Mouse (Mus musculus) ES-Bruce4 (cell line): ENCODE measurements around the gene Taar7e. TPM values are rescaled to one million over a fixed set of nuclear protein-coding genes. Genes with fewer than 3 reads are reported as not detected.
A peak's percentile ranks its signal among the peaks of the same experiment; 100 is the strongest.

Experiments
- H3K27ac ChIP-seq: 2 replicates; pipeline ENCODE4 v1.5.1; 2012; ENCODE audit warnings: low read length, inconsistent platforms; ENCODE audit not compliant: insufficient read depth
- H3K27me3 ChIP-seq: 2 replicates; pipeline ENCODE4 v1.6.1; 2012; ENCODE audit warnings: mild to moderate bottlenecking, low read length, inconsistent platforms; ENCODE audit not compliant: control insufficient read depth, poor library complexity, insufficient read depth, severe bottlenecking
- H3K36me3 ChIP-seq: 2 replicates; pipeline ENCODE4 v1.6.1; 2012; ENCODE audit warnings: inconsistent platforms, mild to moderate bottlenecking, low read length, moderate library complexity; ENCODE audit not compliant: control insufficient read depth, poor library complexity, insufficient read depth, severe bottlenecking
- H3K4me1 ChIP-seq: one replicate; pipeline ENCODE4 v1.8.1; 2011; ENCODE audit warnings: low read length; ENCODE audit not compliant: control insufficient read depth, insufficient read depth
- H3K4me3 ChIP-seq: 2 replicates; pipeline ENCODE4 v1.5.1; 2011; ENCODE audit warnings: low read depth, mild to moderate bottlenecking, low read length
- H3K9ac ChIP-seq: 2 replicates; pipeline ENCODE4 v1.6.1; 2012; ENCODE audit warnings: low read depth, mild to moderate bottlenecking, inconsistent platforms; ENCODE audit not compliant: poor library complexity, severe bottlenecking
- H3K9me3 ChIP-seq: replicated peaks from 2 replicates; pipeline ENCODE4 v1.6.1; 2012; ENCODE audit warnings: mild to moderate bottlenecking, low read length, inconsistent platforms; ENCODE audit not compliant: control insufficient read depth, poor library complexity, insufficient read depth, severe bottlenecking
- CTCF ChIP-seq: IDR thresholded peaks from one replicate; pipeline ENCODE4 v1.8.1; 2011; ENCODE audit warnings: low read depth, low read length
- EP300 ChIP-seq: IDR thresholded peaks from 2 replicates; pipeline ENCODE4 v1.6.1; 2011; ENCODE audit warnings: low read depth, low read length; ENCODE audit not compliant: insufficient read depth
- POLR2A ChIP-seq: IDR thresholded peaks from one replicate; pipeline ENCODE4 v1.8.1; 2011; ENCODE audit warnings: low read length; ENCODE audit not compliant: insufficient read depth
- polyA plus RNA-seq: library from polyadenylated mRNA; stranded (reverse); fragments of >200 nt; gene quantifications from 2 replicates; pipeline ENCODE4 v1.2.4, GENCODE M21; 2011; ENCODE audit warnings: low read depth; ENCODE audit not compliant: missing spikeins, insufficient read depth, insufficient read length

Gene Taar7e
- polyA plus RNA-seq, 1 experiment, result not detected

DNA sequence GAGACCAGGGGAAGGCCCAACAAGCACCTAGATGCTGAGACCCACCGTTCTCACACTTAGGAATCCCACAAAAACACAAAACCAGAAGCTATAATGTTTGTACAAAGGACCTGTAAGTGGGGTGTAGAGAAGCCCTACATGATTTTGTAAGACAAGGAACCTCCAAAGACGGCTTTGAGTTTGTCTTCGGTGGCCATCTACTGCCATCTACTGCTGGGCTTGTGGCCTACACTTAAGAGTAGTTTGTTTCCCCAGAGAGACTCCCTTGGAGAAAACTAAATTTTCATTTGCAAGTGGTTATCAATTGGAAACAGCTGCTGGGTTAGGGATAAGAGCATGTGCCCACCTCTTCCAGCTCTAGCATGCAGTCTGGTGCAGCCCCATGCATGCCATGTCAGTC is 42.8 kb downstream of the Taar7e start:
- TF ChIP-seq CTCF, result peak; percentile 15
- TF ChIP-seq EP300, result no peak
- no peak for TF ChIP-seq POLR2A
- no peaks in the 10 kb centered on the region for H3K36me3 ChIP-seq
- H3K9ac ChIP-seq, result no peak overlapping the region
- no peaks in the 10 kb centered on the region for H3K9me3 ChIP-seq
- no peak overlapping the region for H3K27ac ChIP-seq
- H3K4me1 ChIP-seq, result no peaks in the 10 kb centered on the region
- H3K4me3 ChIP-seq, result no peak overlapping the region
- H3K27me3 ChIP-seq, result no peaks in the 10 kb centered on the region

DNA sequence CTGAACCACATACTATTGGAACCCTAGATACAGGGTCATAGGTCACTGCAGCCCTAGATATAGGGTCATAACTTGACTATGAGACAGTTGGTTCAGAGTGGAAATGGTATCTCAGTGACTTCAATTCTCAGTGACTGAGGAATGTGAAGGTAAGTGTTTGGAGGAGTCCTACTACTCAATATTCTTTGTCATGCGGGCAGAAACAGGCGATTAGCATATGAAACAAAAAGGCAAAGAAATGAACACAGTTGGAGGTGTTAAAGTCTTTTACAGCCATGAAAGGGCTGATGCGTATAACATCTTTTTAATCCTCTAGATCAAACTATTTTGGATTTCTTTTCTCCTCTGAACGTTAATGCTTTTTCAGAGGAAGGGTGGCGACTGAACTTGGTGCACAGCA is 48.5 kb downstream of the Taar7e start:
- TF ChIP-seq POLR2A (no peak), EP300 (no peak), CTCF (no peak)
- no peaks in the 10 kb centered on the region for H3K27me3 ChIP-seq

DNA sequence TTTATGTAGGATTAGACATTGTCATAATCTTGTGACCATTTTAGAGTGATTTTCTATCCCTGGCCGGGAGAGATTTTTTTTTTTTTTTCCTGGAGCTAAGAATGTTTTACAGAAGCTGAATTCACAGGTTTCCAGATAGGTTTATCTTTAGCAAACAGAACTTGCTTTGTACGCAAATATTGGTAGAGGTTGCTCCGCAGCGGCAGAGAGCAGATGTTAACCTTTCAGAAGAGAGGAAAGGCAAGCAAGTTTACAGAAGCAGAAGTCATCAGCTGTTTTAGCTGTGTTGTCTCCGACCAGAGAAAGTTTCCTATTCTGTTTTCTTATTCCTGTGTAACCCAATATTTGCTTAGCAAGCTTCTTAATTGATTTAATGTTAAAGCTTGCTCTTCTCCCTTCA is 49.1 kb downstream of the Taar7e start:
- no peaks in the 10 kb centered on the region for H3K9me3 ChIP-seq
- H3K4me3 ChIP-seq, result no peak overlapping the region
- H3K36me3 ChIP-seq, result no peaks in the 10 kb centered on the region
- H3K27ac ChIP-seq, result no peak overlapping the region
- no peak for TF ChIP-seq EP300
- no peak for TF ChIP-seq CTCF
- no peak for TF ChIP-seq POLR2A
- no peak overlapping the region for H3K9ac ChIP-seq
- no peaks in the 10 kb centered on the region for H3K4me1 ChIP-seq
- no peaks in the 10 kb centered on the region for H3K27me3 ChIP-seq

More for the DNA sequence above, 48.5 kb downstream of the Taar7e start:
- H3K9ac ChIP-seq, result no peak overlapping the region
- H3K36me3 ChIP-seq, result no peaks in the 10 kb centered on the region
- H3K27ac ChIP-seq, result no peak overlapping the region
- H3K9me3 ChIP-seq, result no peaks in the 10 kb centered on the region
- H3K4me3 ChIP-seq, result no peak overlapping the region
- H3K4me1 ChIP-seq, result no peaks in the 10 kb centered on the region

DNA sequence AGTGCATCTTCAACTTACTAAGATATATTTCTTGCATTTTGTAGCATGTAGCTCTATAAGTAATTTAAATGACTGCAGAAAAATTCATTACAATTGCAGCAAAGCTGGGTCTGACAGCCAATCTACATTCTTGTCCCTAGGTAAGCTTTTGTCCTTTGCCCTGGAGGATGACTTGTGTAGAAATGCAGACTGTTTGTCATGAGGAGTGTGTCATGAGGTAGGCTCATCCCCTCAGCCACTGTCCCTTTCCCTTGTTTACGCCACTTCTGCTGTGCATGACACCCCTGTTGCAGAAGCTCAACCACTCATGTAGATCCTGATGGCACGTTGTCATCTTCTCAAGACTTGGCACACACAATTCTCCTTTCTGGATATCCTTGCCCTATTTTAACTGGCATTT is 49.8 kb downstream of the Taar7e start:
- H3K4me3 ChIP-seq, result no peak overlapping the region
- H3K9me3 ChIP-seq, result no peaks in the 10 kb centered on the region
- no peak for TF ChIP-seq EP300
- TF ChIP-seq CTCF, result no peak
- no peak for TF ChIP-seq POLR2A
- no peaks in the 10 kb centered on the region for H3K27me3 ChIP-seq
- H3K27ac ChIP-seq, result no peak overlapping the region
- no peak overlapping the region for H3K9ac ChIP-seq
- no peaks in the 10 kb centered on the region for H3K36me3 ChIP-seq
- H3K4me1 ChIP-seq, result no peaks in the 10 kb centered on the region

Other genes starting within 250 kb of the Taar7e start
- 2.9 and 3.4 TPM in 2 replicates for gene Slc18b1, start 240.6 kb upstream of the Taar7e start, polyA plus RNA-seq
- gene Vnn3, start 186.2 kb upstream of the Taar7e start, polyA plus RNA-seq, result not detected in 2 replicates
- 13.0 and 13.5 TPM in 2 replicates for gene Vnn1, start 142.9 kb upstream of the Taar7e start, polyA plus RNA-seq
- gene Taar1, start 117.3 kb upstream of the Taar7e start, polyA plus RNA-seq, result not detected in 2 replicates
- not detected in 2 replicates for gene Taar2, start 99.0 kb upstream of the Taar7e start, polyA plus RNA-seq
- gene Taar3, start 88.1 kb upstream of the Taar7e start, polyA plus RNA-seq, result not detected in 2 replicates
- not detected in 2 replicates for gene Taar4, start 77.1 kb upstream of the Taar7e start, polyA plus RNA-seq
- not detected in 2 replicates for gene Taar5, start 66.9 kb upstream of the Taar7e start, polyA plus RNA-seq
- not detected in 2 replicates for gene Taar6, start 52.0 kb upstream of the Taar7e start, polyA plus RNA-seq
- not detected in 2 replicates for gene Taar7a, start 44.1 kb upstream of the Taar7e start, polyA plus RNA-seq
- gene Taar7b, start 37.7 kb upstream of the Taar7e start, polyA plus RNA-seq, result not detected in 2 replicates
- not detected in 2 replicates for gene Taar7d, start 10.4 kb upstream of the Taar7e start, polyA plus RNA-seq
- not detected in 2 replicates for gene Taar7f, start 11.9 kb downstream of the Taar7e start, polyA plus RNA-seq
- gene Taar8a, start 38.9 kb downstream of the Taar7e start, polyA plus RNA-seq, result not detected in 2 replicates
- gene Taar8b, start 54.7 kb downstream of the Taar7e start, polyA plus RNA-seq, result not detected in 2 replicates
- gene Taar8c, start 64.3 kb downstream of the Taar7e start, polyA plus RNA-seq, result not detected in 2 replicates
- not detected in 2 replicates for gene Taar9, start 71.9 kb downstream of the Taar7e start, polyA plus RNA-seq
- gene Stx7, start 111.7 kb downstream of the Taar7e start, polyA plus RNA-seq, result 78.3 and 99.4 TPM in 2 replicates
- gene Moxd1, start 185.9 kb downstream of the Taar7e start, polyA plus RNA-seq, result 8.8 and 8.9 TPM in 2 replicates